Mouse (Mus musculus): ENCODE data around the gene Gm20890.
"Not testable (repeated sequence)": the region's sequence is repeated elsewhere in the genome, so short reads cannot be mapped to it uniquely, and the experiment has no call there.

Gene Gm20890

DNA sequence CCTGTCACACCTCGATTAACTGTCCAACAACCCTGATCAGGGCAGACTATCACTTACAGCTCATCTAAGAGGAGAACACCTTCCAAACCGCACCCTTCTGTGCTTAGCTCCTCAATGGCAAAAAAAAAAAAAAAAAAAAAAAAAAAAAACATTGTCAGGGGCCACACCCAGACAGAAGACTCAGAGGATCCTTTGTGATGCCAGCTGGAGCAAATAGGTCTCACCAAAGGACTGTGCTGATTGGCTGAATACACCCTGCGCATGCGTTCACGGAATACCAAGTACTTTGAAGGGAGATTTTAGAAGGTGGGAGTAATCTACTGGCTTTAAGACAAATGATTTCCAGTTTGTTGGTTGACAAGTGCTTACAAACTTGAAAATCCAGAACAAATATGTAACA, at the start of gene Gm20890:
TSS of gene Gm20890 (minus strand) at position 101 of the 400 bp plus-strand sequence.
- DNase-seq (ENCODE audit: low spot score in 2 of 2) = not testable (repeated sequence)
